Mouse (Mus musculus): ENCODE measurements at regions not wholly inside any gene's neighbourhood (a gene's known extent, or its start where the extent isn't known, plus 50 kb on each side); places are given as distances from the start of the nearest gene placed in this dataset.
A peak's percentile ranks its signal among the peaks of the same experiment; 100 is the strongest.

DNA sequence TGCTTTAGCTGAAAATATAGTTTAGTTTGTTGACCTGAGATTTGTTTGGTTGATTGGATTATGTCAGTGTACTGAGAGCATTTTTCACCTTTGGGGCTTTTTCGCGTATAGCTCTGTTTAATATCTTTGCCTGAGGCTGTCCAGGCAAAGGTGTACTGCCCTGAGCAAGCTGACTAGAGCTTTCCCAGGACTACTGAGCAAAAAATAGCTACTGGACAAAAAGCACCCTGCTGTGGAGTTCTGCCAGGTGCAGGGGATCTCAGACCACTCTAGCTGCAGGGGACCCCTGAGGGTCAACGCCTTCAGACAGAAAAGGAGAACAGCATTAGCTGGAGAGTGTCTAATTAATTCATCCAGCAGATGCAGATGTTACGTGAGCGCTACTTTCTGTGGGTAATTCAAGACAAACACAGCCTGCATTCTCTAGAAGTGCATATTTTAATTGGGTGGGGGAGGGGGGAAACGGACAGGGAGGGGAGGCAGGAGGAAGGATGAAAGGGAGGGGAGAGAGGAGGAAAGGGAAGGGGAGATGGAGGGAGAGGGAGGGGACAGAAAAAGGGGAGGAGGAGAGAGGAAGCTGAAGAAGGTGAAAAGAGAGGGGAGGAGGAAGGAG lies 61.7 kb downstream of the Thnsl1 start:
- no peak for DNase-seq

- DNase-seq, result peak; percentile 9
These were observed 64.7 kb downstream of the Thnsl1 start for GRCm38 (mm10) chr2:21269989-21270846.

- no peak for DNase-seq
These were observed 67.9 kb downstream of the Thnsl1 start for GRCm38 (mm10) chr2:21273416-21273815.

DNA sequence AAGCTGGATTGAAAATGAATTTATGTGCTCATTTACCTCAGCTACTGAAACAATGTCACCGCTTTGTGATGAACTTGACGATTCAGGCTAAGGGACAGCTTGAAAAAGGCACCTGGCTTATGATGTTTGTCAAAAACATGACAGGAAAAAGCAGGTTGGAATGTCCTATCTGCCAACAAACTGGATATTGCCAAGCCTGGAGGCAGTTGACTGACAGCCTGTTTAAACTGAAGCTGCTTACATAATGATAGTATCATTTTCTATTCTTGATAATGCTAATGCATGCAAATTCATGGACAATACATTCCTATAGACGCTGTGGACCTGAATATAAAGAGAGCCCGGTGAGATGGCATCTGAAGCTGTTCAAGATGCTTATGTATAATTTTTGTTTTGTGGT lies 69.8 kb downstream of the Thnsl1 start:
- DNase-seq, result no peak

DNA sequence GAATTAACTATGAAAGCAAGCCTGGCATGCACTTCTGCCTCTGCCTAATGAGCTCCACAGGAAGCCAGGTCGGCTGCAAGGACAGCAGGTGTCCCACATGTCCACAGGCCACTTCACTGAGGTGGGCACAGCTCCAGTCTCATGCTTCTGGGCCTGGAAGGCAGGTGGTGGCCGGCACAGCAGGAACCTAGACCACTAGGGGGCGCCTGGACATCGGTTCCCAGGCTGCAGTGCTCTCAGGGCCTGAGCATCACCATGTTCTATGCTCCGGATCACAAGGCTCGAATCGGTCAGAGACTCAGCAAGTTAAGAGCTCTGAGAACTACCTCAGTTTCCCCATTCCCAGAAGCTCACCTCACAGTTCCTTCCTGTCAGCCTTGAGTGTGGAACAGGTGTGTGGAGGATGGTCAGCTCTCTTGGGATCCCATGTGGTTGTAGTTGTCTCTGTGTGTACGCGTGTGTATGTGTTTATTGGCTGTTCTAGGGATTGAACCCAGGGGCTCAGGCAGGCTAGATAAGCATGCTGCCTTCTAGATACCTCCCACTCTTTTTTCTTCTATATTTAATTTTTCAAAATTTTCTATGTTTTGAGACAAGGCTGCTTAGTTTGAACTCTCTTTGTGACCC lies 75.4 kb downstream of the Thnsl1 start:
- peak; percentile 72 for DNase-seq

DNA sequence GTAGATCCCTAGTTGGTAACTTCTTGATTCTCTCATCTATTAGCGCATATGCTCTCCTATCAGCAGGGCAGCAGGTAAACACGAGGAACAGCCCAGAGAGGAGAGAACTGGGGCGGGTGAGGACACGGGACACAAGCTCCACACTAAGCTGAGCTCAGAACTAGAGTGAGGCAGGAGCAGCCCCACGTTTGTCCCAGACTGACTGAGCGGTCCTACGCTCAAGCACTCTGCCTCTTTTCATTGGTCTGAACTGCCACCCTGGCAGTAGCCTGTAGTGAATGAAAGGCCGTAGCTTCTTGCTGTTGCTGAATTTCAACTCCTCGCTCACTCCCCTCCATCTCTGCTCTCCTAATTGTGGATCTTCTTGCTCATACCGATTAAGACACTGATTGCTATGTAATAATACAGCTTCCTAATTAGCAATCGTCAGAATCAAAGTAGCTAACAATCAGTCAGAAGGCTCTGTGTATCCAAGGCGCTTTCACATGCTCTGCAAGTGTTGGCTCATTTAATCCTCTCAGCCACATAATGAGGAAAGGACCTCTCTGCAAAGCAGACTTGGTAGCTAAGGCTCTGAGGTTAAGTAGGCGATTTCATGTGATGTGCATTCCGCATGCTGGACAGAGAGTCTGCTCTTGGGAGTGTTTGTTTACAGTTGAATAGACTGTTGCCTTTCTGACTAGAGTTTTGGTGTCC lies 77.1 kb downstream of the Thnsl1 start:
- no peak for DNase-seq

GRCm38 (mm10) chr2:21284881-21285280 lies 79.4 kb downstream of the Thnsl1 start:
- no peak for DNase-seq

GRCm38 (mm10) chr2:21287786-21288185 lies 79.6 kb upstream of the Gpr158 start:
- no peak for DNase-seq

DNA sequence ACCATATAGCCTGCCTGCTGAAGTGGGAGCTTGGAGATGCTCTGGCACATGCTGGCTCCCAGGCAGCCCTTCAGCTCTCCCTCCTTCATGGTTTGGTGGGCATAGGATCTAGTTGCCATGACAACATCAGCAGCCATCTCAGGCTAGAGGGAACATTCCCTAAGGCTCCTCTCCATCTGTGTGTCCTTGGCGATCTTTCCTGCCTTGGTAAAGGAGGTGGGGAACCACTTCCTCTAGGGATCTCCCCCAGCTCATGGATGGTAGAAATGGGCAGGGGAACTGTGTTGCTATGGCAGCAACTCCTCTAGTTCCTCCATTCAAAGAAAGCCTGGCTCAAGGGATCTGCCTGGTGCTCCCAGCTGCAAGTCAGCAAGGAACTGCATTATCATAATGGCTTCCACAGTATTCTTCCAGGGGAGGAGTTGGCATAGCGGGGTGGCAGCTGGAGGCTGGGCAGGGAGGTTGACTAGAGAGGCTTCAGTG lies 74.6 kb upstream of the Gpr158 start:
- DNase-seq, result no peak

DNA sequence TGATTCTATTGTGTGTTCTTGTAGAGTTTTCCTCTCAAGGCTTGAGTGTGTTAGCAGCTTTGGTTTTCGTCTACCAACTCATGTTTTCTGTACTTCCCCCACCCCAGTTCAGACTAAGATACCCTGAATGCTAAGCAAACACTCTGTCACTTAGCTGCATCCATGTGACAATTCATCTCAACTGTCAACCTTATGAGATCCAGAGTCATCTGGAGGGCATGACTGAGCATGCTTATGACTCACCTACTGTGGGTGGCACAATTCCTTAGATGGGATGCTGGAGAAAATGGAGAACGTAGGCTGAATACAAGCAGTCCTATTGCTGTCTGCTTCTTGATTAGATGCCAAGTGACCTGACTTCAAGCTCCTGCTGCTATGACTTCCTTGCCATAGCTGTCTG lies 73.3 kb upstream of the Gpr158 start:
- no peak for DNase-seq

- DNase-seq, result no peak
These were observed 67.7 kb upstream of the Gpr158 start for GRCm38 (mm10) chr2:21299681-21300080.
